Comparison of ENCODE assay signal across 29 mouse cellular contexts in genomic region chr7:145256092-145256491, GRCm38 (mm10). TPM values are rescaled to one million over a fixed set of nuclear protein-coding genes. Genes with fewer than 3 reads are reported as not detected.
"Had no signal": no experiment of that assay in that cellular context is flagged by ENCODE, and none has a peak within 500 bp of the region (broad histone marks: within the 10 kb centered on the region; RNA-seq: fewer than 3 reads in every experiment).

No protein-coding gene starts in this region.

- H3K4me3 ChIP-seq: left cerebral cortex, adult 2 months; limb, embryonic 13.5 days; liver, embryonic 12.5 days; liver, embryonic 15.5 days; lung, embryonic 15.5 days; megakaryocyte, embryonic 14.5 days; midbrain, embryonic 10.5 days; midbrain, embryonic 13.5 days; myocyte; neural tube, embryonic 13.5 days; stomach, embryonic 15.5 days had no signal

- H3K27me3 ChIP-seq: limb, embryonic 13.5 days; liver, embryonic 12.5 days; liver, embryonic 15.5 days; lung, embryonic 15.5 days; megakaryocyte, embryonic 14.5 days; midbrain, embryonic 13.5 days; neural tube, embryonic 13.5 days; stomach, embryonic 15.5 days had no signal

- H3K36me3 ChIP-seq: liver, embryonic 15.5 days; midbrain, embryonic 13.5 days; neural tube, embryonic 13.5 days had no signal

- H3K4me1 ChIP-seq: lung, embryonic 15.5 days; midbrain, embryonic 13.5 days; neural tube, embryonic 13.5 days; stomach, embryonic 15.5 days had no signal

- H3K9me3 ChIP-seq: limb, embryonic 13.5 days; liver, embryonic 12.5 days; liver, embryonic 15.5 days; lung, embryonic 15.5 days; megakaryocyte, embryonic 14.5 days; midbrain, embryonic 10.5 days; midbrain, embryonic 13.5 days; neural tube, embryonic 13.5 days; stomach, embryonic 15.5 days had no signal

- DNase-seq: kidney, postnatal 10 days; kidney, postnatal 36 days; layer of hippocampus, postnatal 36 days; left cerebral cortex, postnatal 4 days; liver; lung, adult 18-20 months; lung, postnatal 10 days; lung, postnatal 36 days; retina, postnatal 1 day; right cerebral cortex, postnatal 25 days; spleen, adult 18-20 months; thymus, postnatal 25 days had no signal

- H3K27ac ChIP-seq: left cerebral cortex, adult 2 months; limb, embryonic 13.5 days; liver, embryonic 12.5 days; liver, embryonic 15.5 days; lung, embryonic 15.5 days; midbrain, embryonic 10.5 days; midbrain, embryonic 13.5 days; neural tube, embryonic 13.5 days; stomach, embryonic 15.5 days had no signal

RNA-seq across cellular contexts. Expression of gene Mrgprf, which starts 44.5 kb away (rescaled TPM):
- total RNA-seq: monocyte, adult 5-6 weeks; neutrophil, adult 5-6 weeks had no signal
- polyA plus RNA-seq: liver, embryonic 12.5 days had no signal

RNA-seq across cellular contexts. Expression of gene 1810010D01Rik, which starts 48.2 kb away (rescaled TPM):
- total RNA-seq: left cerebral cortex, postnatal 14 days; left cerebral cortex, postnatal 4 days; monocyte, adult 5-6 weeks had no signal
- polyA plus RNA-seq: myocyte; neural tube, embryonic 13.5 days had no signal

RNA-seq across cellular contexts. Expression of gene Mrgprd, which starts 58.5 kb away (rescaled TPM):
- total RNA-seq: layer of hippocampus, adult 8-10 months; layer of hippocampus, postnatal 10 days; layer of hippocampus, postnatal 36 days; left cerebral cortex, adult 2 months; left cerebral cortex, postnatal 14 days; left cerebral cortex, postnatal 4 days; monocyte, adult 5-6 weeks; neutrophil, adult 5-6 weeks had no signal
- polyA plus RNA-seq: limb, embryonic 13.5 days; liver, embryonic 12.5 days; liver, embryonic 15.5 days; lung, embryonic 15.5 days; midbrain, embryonic 10.5 days; midbrain, embryonic 13.5 days; midbrain, embryonic 16.5 days; myocyte; neural tube, embryonic 13.5 days; stomach, embryonic 15.5 days had no signal
